Mouse (Mus musculus) lung, postnatal 0 days (tissue): ENCODE measurements around the gene Reg3g.

Experiments used
- CTCF ChIP-seq: IDR thresholded peaks from 2 replicates; pipeline ENCODE4 v1.5.1; 2016; ENCODE audit warnings: antibody characterized with exemption, mild to moderate bottlenecking
- EP300 ChIP-seq: IDR thresholded peaks from 2 replicates; pipeline ENCODE4 v1.6.1; 2016; ENCODE audit warnings: antibody characterized with exemption, mild to moderate bottlenecking, control low read depth

- TF ChIP-seq CTCF (peak; percentile 70), EP300 (no peak)
These were observed 44.2 kb upstream of the Reg3g start for GRCm38 (mm10) chr6:78512833-78513232.
